16 mouse cellular contexts compared by ENCODE assay signal in the genomic region with DNA sequence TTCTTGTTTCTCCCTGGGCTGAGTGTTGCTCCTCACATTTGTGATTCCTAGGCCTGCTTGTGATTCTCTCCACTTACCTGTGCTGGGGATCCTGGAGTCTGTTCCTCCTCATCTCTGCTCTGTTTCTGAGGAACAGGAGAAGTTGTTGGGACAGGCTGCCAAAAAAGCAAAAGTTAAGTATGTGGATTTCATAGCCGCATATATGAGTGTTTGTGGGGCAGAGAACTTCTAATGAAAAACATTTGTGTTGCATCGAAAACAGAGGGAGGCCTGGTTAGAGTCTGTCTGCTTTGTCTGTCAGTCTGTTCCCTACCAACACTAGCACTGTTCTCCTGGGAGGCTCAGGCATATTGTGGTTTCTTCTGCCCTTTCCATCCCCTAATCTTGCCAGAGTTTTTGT.
DNase-seq lines count a peak whose midpoint lies in the region; ATAC-seq and TF ChIP-seq lines count a peak whose summit lies in the region.
"Had no signal": no experiment of that assay in that cellular context is flagged by ENCODE, and none has a peak within 500 bp of the region (broad histone marks: within the 10 kb centered on the region; RNA-seq: fewer than 3 reads in every experiment).

No protein-coding gene starts in this region.

- no peak for TF ChIP-seq POLR2A in embryonic fibroblast, embryonic 13.5 days (IDR thresholded peaks at IDR 0.05; ENCODE audit: low read depth, low read length)

- DNase-seq in heart, postnatal 25 days (ENCODE audit: low spot score) = no peak
- no peak for DNase-seq in kidney, postnatal 0 days (ENCODE audit: low spot score)
- DNase-seq in kidney, adult 11 months = no peak
- DNase-seq in stomach, postnatal 0 days (ENCODE audit: low spot score) = no peak
- DNase-seq in lung, postnatal 0 days (ENCODE audit: low spot score) = no peak
- DNase-seq in yolk sac, embryonic 10.5 days (ENCODE audit: low spot score) = no peak
- DNase-seq: adrenal gland, adult 8-10 months; cerebellum, adult 2 months; forebrain, postnatal 0 days; gastrocnemius, postnatal 14 days had no signal

- H3K27me3 ChIP-seq in heart, embryonic 15.5 days = no peaks in the 10 kb centered on the region
- no peaks in the 10 kb centered on the region for H3K27me3 ChIP-seq in kidney, postnatal 0 days (ENCODE audit: insufficient read depth, low read length)
- no peaks in the 10 kb centered on the region for H3K27me3 ChIP-seq in stomach, postnatal 0 days (ENCODE audit: control insufficient read depth, insufficient read depth, low read length)
- H3K27me3 ChIP-seq in lung, postnatal 0 days (replicated peaks; ENCODE audit: insufficient read depth, low read length) = no peaks in the 10 kb centered on the region
- H3K27me3 ChIP-seq: megakaryocyte, embryonic 14.5 days had no signal

- H3K9me3 ChIP-seq in heart, embryonic 15.5 days (replicated peaks) = no peaks in the 10 kb centered on the region
- H3K9me3 ChIP-seq in kidney, postnatal 0 days (replicated peaks; ENCODE audit: low read length) = no peaks in the 10 kb centered on the region
- no peaks in the 10 kb centered on the region for H3K9me3 ChIP-seq in stomach, postnatal 0 days (ENCODE audit: control insufficient read depth, low read length)
- no peaks in the 10 kb centered on the region for H3K9me3 ChIP-seq in lung, postnatal 0 days (ENCODE audit: low read length)
- H3K9me3 ChIP-seq: megakaryocyte, embryonic 14.5 days had no signal

- no peak for TF ChIP-seq EP300 in stomach, postnatal 0 days (optimal IDR thresholded peaks at IDR 0.05)
- no peak for TF ChIP-seq EP300 in lung, postnatal 0 days (IDR thresholded peaks at IDR 0.05)

- WGBS in heart, embryonic 15.5 days = 80% methylated on average over 2 of the region's 2 CpGs
- 76% methylated on average over 2 of the region's 2 CpGs for WGBS in kidney, postnatal 0 days
- WGBS in stomach, postnatal 0 days = 60% methylated on average over 2 of the region's 2 CpGs
- WGBS in lung, postnatal 0 days = 69% methylated on average over 2 of the region's 2 CpGs

- ATAC-seq in heart, embryonic 15.5 days (replicated peaks; ENCODE audit: insufficient number of reproducible peaks, insufficient read depth, low FRiP score, low read depth) = no peak
- no peak for ATAC-seq in kidney, postnatal 0 days (replicated peaks; ENCODE audit: low FRiP score, low read depth)
- ATAC-seq in stomach, postnatal 0 days (ENCODE audit: low FRiP score, low TSS enrichment) = no peak
- ATAC-seq in lung, postnatal 0 days = no peak
- ATAC-seq: forebrain, postnatal 0 days; midbrain, embryonic 16.5 days had no signal

- H3K4me2 ChIP-seq in heart, embryonic 15.5 days = no peak overlapping the region
- H3K4me2 ChIP-seq in kidney, postnatal 0 days (ENCODE audit: low read length) = no peak overlapping the region
- no peak overlapping the region for H3K4me2 ChIP-seq in stomach, postnatal 0 days (replicated peaks; ENCODE audit: low read depth)
- no peak overlapping the region for H3K4me2 ChIP-seq in lung, postnatal 0 days (replicated peaks; ENCODE audit: low read depth, low read length)
- H3K4me2 ChIP-seq: liver, embryonic 11.5 days had no signal

- H3K36me3 ChIP-seq in heart, embryonic 15.5 days = no peaks in the 10 kb centered on the region
- H3K36me3 ChIP-seq in kidney, postnatal 0 days (ENCODE audit: insufficient read depth, low read length) = no peaks in the 10 kb centered on the region
- H3K36me3 ChIP-seq in stomach, postnatal 0 days (ENCODE audit: control insufficient read depth, insufficient read depth, low read length) = no peaks in the 10 kb centered on the region
- no peaks in the 10 kb centered on the region for H3K36me3 ChIP-seq in lung, postnatal 0 days (ENCODE audit: insufficient read depth, low read length)

- no peak for TF ChIP-seq CTCF in kidney, postnatal 0 days (IDR thresholded peaks at IDR 0.05; ENCODE audit: low read depth)
- no peak for TF ChIP-seq CTCF in embryonic fibroblast, embryonic 13.5 days (IDR thresholded peaks at IDR 0.05; ENCODE audit: borderline replicate concordance, insufficient read depth, low read length)
- TF ChIP-seq CTCF in stomach, postnatal 0 days (IDR thresholded peaks at IDR 0.05; ENCODE audit: low read depth) = no peak
- TF ChIP-seq CTCF in lung, postnatal 0 days (IDR thresholded peaks at IDR 0.05) = no peak

- intact Hi-C loops in heart, postnatal 25 days (cut with DNase I) = no loop called here

- H3K4me1 ChIP-seq in heart, embryonic 15.5 days (replicated peaks) = peaks cover 6% of the 10 kb centered on the region; the same call in 1 of the 2 replicates
- no peaks in the 10 kb centered on the region for H3K4me1 ChIP-seq in kidney, postnatal 0 days (replicated peaks; ENCODE audit: insufficient read depth, low read length)
- peaks cover 18% of the 10 kb centered on the region for H3K4me1 ChIP-seq in embryonic fibroblast, embryonic 13.5 days (ENCODE audit: control insufficient read depth, insufficient read depth, low read length)
- no peaks in the 10 kb centered on the region for H3K4me1 ChIP-seq in stomach, postnatal 0 days (replicated peaks; ENCODE audit: control insufficient read depth, insufficient read depth)
- H3K4me1 ChIP-seq in lung, postnatal 0 days (ENCODE audit: insufficient read depth, low read depth, low read length) = no peaks in the 10 kb centered on the region; the same call in 1 of the 2 replicates

- H3K9ac ChIP-seq in heart, embryonic 15.5 days = no peak overlapping the region
- no peak overlapping the region for H3K9ac ChIP-seq in kidney, postnatal 0 days (ENCODE audit: low read depth, low read length)
- H3K9ac ChIP-seq in stomach, postnatal 0 days (ENCODE audit: low read length) = no peak overlapping the region
- H3K9ac ChIP-seq in lung, postnatal 0 days (replicated peaks; ENCODE audit: low read depth) = no peak overlapping the region
- H3K9ac ChIP-seq: forebrain, postnatal 0 days had no signal

- H3K27ac ChIP-seq in heart, embryonic 15.5 days = peak overlapping the region; percentile 43; the same call in 1 of the 2 replicates
- peak overlapping the region; percentile 13; the same call in 1 of the 2 replicates for H3K27ac ChIP-seq in kidney, postnatal 0 days
- peak overlapping the region; percentile 76 for H3K27ac ChIP-seq in embryonic fibroblast, embryonic 13.5 days (ENCODE audit: insufficient read depth, low read length)
- H3K27ac ChIP-seq in stomach, postnatal 0 days (replicated peaks) = 0 out of 2 replicates have a peak overlapping the region, but pooled peaks have one; percentile 35
- H3K27ac ChIP-seq in lung, postnatal 0 days (ENCODE audit: low read length) = no peak overlapping the region

- H3K4me3 ChIP-seq in heart, embryonic 15.5 days = no peak overlapping the region
- no peak overlapping the region for H3K4me3 ChIP-seq in kidney, postnatal 0 days (replicated peaks; ENCODE audit: low read depth, low read length)
- no peak overlapping the region for H3K4me3 ChIP-seq in embryonic fibroblast, embryonic 13.5 days (ENCODE audit: insufficient read depth, low read length)
- no peak overlapping the region for H3K4me3 ChIP-seq in stomach, postnatal 0 days (ENCODE audit: low read depth, low read length)
- no peak overlapping the region for H3K4me3 ChIP-seq in lung, postnatal 0 days (ENCODE audit: low read depth, low read length)
- H3K4me3 ChIP-seq: erythroblast, embryonic 14.5 days; megakaryocyte, embryonic 14.5 days had no signal
